Mouse (Mus musculus): Measurements from ENCODE around the gene Sass6. TPM values are rescaled to one million over a fixed set of nuclear protein-coding genes. Genes with fewer than 3 reads are reported as not detected.

Sass6 gene
- polyA plus RNA-seq, 1 experiment from 2014 or later = 28.5 TPM

- Histone ChIP-seq H3K4me1 (replicated peaks) (peaks cover 2% of the 10 kb centered on the region), H3K27ac (no peak overlapping the region), H3K36me3 (peaks cover 16% of the 10 kb centered on the region; the same call in 1 of the 2 replicates), H3K9me3 (no peaks in the 10 kb centered on the region), H3K4me3 (no peak overlapping the region), H3K27me3 (ENCODE audit: insufficient read depth, poor library complexity, severe bottlenecking) (no peaks in the 10 kb centered on the region)
- DNase-seq (ENCODE audit: low spot score) = no peak
- WGBS = 90% methylated on average over 5 of the region's 5 CpGs
Observed at GRCm38 (mm10) chr3:116601005-116601404, 6.2 kb downstream of the Sass6 start.

- H3K4me3 ChIP-seq = no peak overlapping the region
- H3K27ac ChIP-seq = no peak overlapping the region
- H3K9me3 ChIP-seq = no peaks in the 10 kb centered on the region
- DNase-seq (ENCODE audit: low spot score) = no peak
- WGBS = 91% methylated on average over 5 of the region's 5 CpGs
- H3K36me3 ChIP-seq = peaks cover 22% of the 10 kb centered on the region
- H3K4me1 ChIP-seq (replicated peaks) = no peaks in the 10 kb centered on the region
- H3K27me3 ChIP-seq (ENCODE audit: insufficient read depth, poor library complexity, severe bottlenecking) = no peaks in the 10 kb centered on the region
Observed at GRCm38 (mm10) chr3:116601781-116602180, 7.0 kb downstream of the Sass6 start.

GRCm38 (mm10) chr3:116604570-116604969, 9.8 kb downstream of the Sass6 start:
- Histone ChIP-seq H3K9me3 (no peaks in the 10 kb centered on the region), H3K36me3 (peaks cover 47% of the 10 kb centered on the region), H3K27ac (no peak overlapping the region), H3K4me3 (no peak overlapping the region), H3K27me3 (ENCODE audit: insufficient read depth, poor library complexity, severe bottlenecking) (no peaks in the 10 kb centered on the region), H3K4me1 (replicated peaks) (no peaks in the 10 kb centered on the region)
- WGBS = 86% methylated on average over 9 of the region's 9 CpGs
- DNase-seq (ENCODE audit: low spot score) = no peak

- Histone ChIP-seq H3K4me1 (replicated peaks) (no peaks in the 10 kb centered on the region), H3K27me3 (ENCODE audit: insufficient read depth, poor library complexity, severe bottlenecking) (no peaks in the 10 kb centered on the region), H3K27ac (no peak within 1 kb of the TSS), H3K4me3 (no peak within 1 kb of the TSS), H3K9me3 (no peaks in the 10 kb centered on the region), H3K36me3 (peaks cover 77% of the 10 kb centered on the region)
- WGBS = 83% methylated on average over 10 of the region's 10 CpGs
- no peak for DNase-seq (ENCODE audit: low spot score)
Observed at GRCm38 (mm10) chr3:116614295-116614892, 19.6 kb downstream of the Sass6 start, which contains the start of gene Trmt13. Gene Trmt13, minus strand, starts transcription at chr3:116614587.

- no peaks in the 10 kb centered on the region for H3K4me1 ChIP-seq (replicated peaks)
- H3K9me3 ChIP-seq = no peaks in the 10 kb centered on the region
- H3K27me3 ChIP-seq (ENCODE audit: insufficient read depth, poor library complexity, severe bottlenecking) = no peaks in the 10 kb centered on the region
- DNase-seq (ENCODE audit: low spot score) = no peak
- H3K4me3 ChIP-seq = no peak overlapping the region
- H3K27ac ChIP-seq = no peak overlapping the region
- WGBS = 90% methylated on average over 8 of the region's 8 CpGs
- peaks cover 77% of the 10 kb centered on the region for H3K36me3 ChIP-seq
Observed at GRCm38 (mm10) chr3:116615318-116616068, 20.7 kb downstream of the Sass6 start.

GRCm38 (mm10) chr3:116618855-116619254, 24.1 kb downstream of the Sass6 start:
- Histone ChIP-seq H3K4me3 (no peak overlapping the region), H3K36me3 (peaks cover 87% of the 10 kb centered on the region), H3K27me3 (ENCODE audit: insufficient read depth, poor library complexity, severe bottlenecking) (no peaks in the 10 kb centered on the region), H3K27ac (no peak overlapping the region), H3K9me3 (no peaks in the 10 kb centered on the region), H3K4me1 (replicated peaks) (no peaks in the 10 kb centered on the region)
- DNase-seq (ENCODE audit: low spot score) = no peak
- 89% methylated on average over 6 of the region's 6 CpGs for WGBS

GRCm38 (mm10) chr3:116620636-116621370, 26.0 kb downstream of the Sass6 start:
- Histone ChIP-seq H3K27me3 (ENCODE audit: insufficient read depth, poor library complexity, severe bottlenecking) (no peaks in the 10 kb centered on the region), H3K36me3 (peaks cover 67% of the 10 kb centered on the region), H3K4me3 (no peak overlapping the region), H3K27ac (no peak overlapping the region), H3K9me3 (no peaks in the 10 kb centered on the region), H3K4me1 (replicated peaks) (no peaks in the 10 kb centered on the region)
- WGBS = 93% methylated on average over 7 of the region's 7 CpGs
- DNase-seq (ENCODE audit: low spot score) = no peak

GRCm38 (mm10) chr3:116622641-116623040, 27.9 kb downstream of the Sass6 start:
- WGBS = 91% methylated on average over 7 of the region's 7 CpGs
- DNase-seq (ENCODE audit: low spot score) = no peak
- H3K27ac ChIP-seq = no peak overlapping the region
- peaks cover 68% of the 10 kb centered on the region for H3K36me3 ChIP-seq
- H3K9me3 ChIP-seq = no peaks in the 10 kb centered on the region
- no peaks in the 10 kb centered on the region for H3K27me3 ChIP-seq (ENCODE audit: insufficient read depth, poor library complexity, severe bottlenecking)
- no peaks in the 10 kb centered on the region for H3K4me1 ChIP-seq (replicated peaks)
- H3K4me3 ChIP-seq = no peak overlapping the region

GRCm38 (mm10) chr3:116631459-116631858, 36.7 kb downstream of the Sass6 start:
- Histone ChIP-seq H3K36me3 (peaks cover 84% of the 10 kb centered on the region), H3K27me3 (ENCODE audit: insufficient read depth, poor library complexity, severe bottlenecking) (no peaks in the 10 kb centered on the region), H3K4me1 (replicated peaks) (no peaks in the 10 kb centered on the region), H3K4me3 (no peak overlapping the region), H3K27ac (no peak overlapping the region), H3K9me3 (no peaks in the 10 kb centered on the region)
- 84% methylated on average over 1 of the region's 1 CpGs for WGBS
- no peak for DNase-seq (ENCODE audit: low spot score)

GRCm38 (mm10) chr3:116632971-116633370, 38.2 kb downstream of the Sass6 start:
- no peaks in the 10 kb centered on the region for H3K9me3 ChIP-seq
- no peak for DNase-seq (ENCODE audit: low spot score)
- no peaks in the 10 kb centered on the region for H3K27me3 ChIP-seq (ENCODE audit: insufficient read depth, poor library complexity, severe bottlenecking)
- H3K4me1 ChIP-seq (replicated peaks) = no peaks in the 10 kb centered on the region
- WGBS = 92% methylated on average over 3 of the region's 3 CpGs
- peaks cover 85% of the 10 kb centered on the region for H3K36me3 ChIP-seq
- no peak overlapping the region for H3K4me3 ChIP-seq
- H3K27ac ChIP-seq = no peak overlapping the region

GRCm38 (mm10) chr3:116634091-116634490, 39.3 kb downstream of the Sass6 start:
- H3K36me3 ChIP-seq = peaks cover 91% of the 10 kb centered on the region
- no peaks in the 10 kb centered on the region for H3K9me3 ChIP-seq
- no peaks in the 10 kb centered on the region for H3K27me3 ChIP-seq (ENCODE audit: insufficient read depth, poor library complexity, severe bottlenecking)
- no peaks in the 10 kb centered on the region for H3K4me1 ChIP-seq (replicated peaks)
- 94% methylated on average over 3 of the region's 3 CpGs for WGBS
- H3K4me3 ChIP-seq = no peak overlapping the region
- DNase-seq (ENCODE audit: low spot score) = no peak
- no peak overlapping the region for H3K27ac ChIP-seq

- DNase-seq (ENCODE audit: low spot score) = no peak
- no peak overlapping the region for H3K27ac ChIP-seq
- H3K36me3 ChIP-seq = peaks cover 99% of the 10 kb centered on the region
- no peak overlapping the region for H3K4me3 ChIP-seq
- no peaks in the 10 kb centered on the region for H3K4me1 ChIP-seq (replicated peaks)
- H3K27me3 ChIP-seq (ENCODE audit: insufficient read depth, poor library complexity, severe bottlenecking) = no peaks in the 10 kb centered on the region
- H3K9me3 ChIP-seq = no peaks in the 10 kb centered on the region
- WGBS = 94% methylated on average over 8 of the region's 8 CpGs
Observed at GRCm38 (mm10) chr3:116634853-116635252, 40.1 kb downstream of the Sass6 start.

- Histone ChIP-seq H3K4me3 (no peak overlapping the region), H3K4me1 (replicated peaks) (no peaks in the 10 kb centered on the region), H3K27me3 (ENCODE audit: insufficient read depth, poor library complexity, severe bottlenecking) (no peaks in the 10 kb centered on the region), H3K27ac (no peak overlapping the region), H3K9me3 (no peaks in the 10 kb centered on the region), H3K36me3 (peaks cover 100% of the 10 kb centered on the region)
- no peak for DNase-seq (ENCODE audit: low spot score)
- 78% methylated on average over 5 of the region's 5 CpGs for WGBS
Observed at GRCm38 (mm10) chr3:116635799-116636198, 41.0 kb downstream of the Sass6 start.

Measured in hindbrain, embryonic 10.5 days (tissue).